Mouse (Mus musculus): ENCODE measurements around the gene Lnp1. TPM values are rescaled to one million over a fixed set of nuclear protein-coding genes. Genes with fewer than 3 reads are reported as not detected.

Gene Lnp1
- total RNA-seq, 2 experiments from 2014 or later = not detected

Other genes starting within 250 kb of the Lnp1 start
- 110 and 124 TPM in 2 replicates for gene Tfg, start 210.6 kb downstream of the Lnp1 start, total RNA-seq (2014; fragmentation: Nextera tagmentation)
- 69.1 and 143 TPM in 2 replicates for gene Tfg, start 210.6 kb downstream of the Lnp1 start, total RNA-seq (2017)
- gene Adgrg7, start 132.2 kb downstream of the Lnp1 start, total RNA-seq (2014; fragmentation: Nextera tagmentation) = 7.8 and 11.7 TPM in 2 replicates
- gene Adgrg7, start 132.2 kb downstream of the Lnp1 start, total RNA-seq (2017) = 27.6 and 32.6 TPM in 2 replicates
- not detected in 2 replicates for gene Tmem45a, start 41.9 kb downstream of the Lnp1 start, total RNA-seq (2014; fragmentation: Nextera tagmentation)
- gene Tmem45a, start 41.9 kb downstream of the Lnp1 start, total RNA-seq (2017) = not detected in 2 replicates
- not detected in 2 replicates for gene Tmem45a2, start 143.3 kb upstream of the Lnp1 start, total RNA-seq (2014; fragmentation: Nextera tagmentation)
- not detected in 2 replicates for gene Tmem45a2, start 143.3 kb upstream of the Lnp1 start, total RNA-seq (2017)
- gene Tomm70a, start 193.6 kb upstream of the Lnp1 start, total RNA-seq (2014; fragmentation: Nextera tagmentation) = 68.5 and 81.7 TPM in 2 replicates
- gene Tomm70a, start 193.6 kb upstream of the Lnp1 start, total RNA-seq (2017) = 75.8 and 84.1 TPM in 2 replicates
- 35.5 and 43.3 TPM in 2 replicates for gene Nit2, start 239.3 kb upstream of the Lnp1 start, total RNA-seq (2014; fragmentation: Nextera tagmentation)
- gene Nit2, start 239.3 kb upstream of the Lnp1 start, total RNA-seq (2017) = 37.1 and 44.1 TPM in 2 replicates